Mouse (Mus musculus) liver, embryonic 14.5 days (tissue): Measurements from ENCODE around the gene Rtkn2. TPM values are rescaled to one million over a fixed set of nuclear protein-coding genes. Genes with fewer than 3 reads are reported as not detected.

Source experiments
- ATAC-seq: fragments of 200-750 bp; cut with Nextera tagmentation; 2 replicates; pipeline ENCODE4 v1.8.0; 2017; ENCODE audit warnings: moderate number of reproducible peaks, mild to moderate bottlenecking, moderate library complexity; ENCODE audit not compliant: insufficient read depth
- DNase-seq, 3 experiments: peaks; one replicate each; pipeline ENCODE4 v3.0.0-alpha.2; 2012 to 2013; ENCODE audit warnings: low read depth in 3 of 3, low spot score in 3 of 3
- H3K27ac ChIP-seq: fragments of 300-500 bp; sonication (generic); 2 replicates; pipeline ENCODE4 v1.5.1; 2014; ENCODE audit warnings: moderate library complexity, mild to moderate bottlenecking, control low read depth, inconsistent platforms
- H3K27me3 ChIP-seq: fragments of 300-500 bp; sonication (generic); 2 replicates; pipeline ENCODE4 v1.6.1; 2014; ENCODE audit warnings: mild to moderate bottlenecking, low read length, moderate library complexity; ENCODE audit not compliant: control insufficient read depth, insufficient read depth
- H3K36me3 ChIP-seq: fragments of 300-500 bp; sonication (generic); replicated peaks from 2 replicates; pipeline ENCODE4 v1.6.1; 2014; ENCODE audit warnings: low read depth; ENCODE audit not compliant: control insufficient read depth, insufficient read depth
- H3K4me1 ChIP-seq, 2 experiments: fragments of 200-500 bp in 1 of 2; fragments of 300-500 bp in 1 of 2; sonication (generic) in 1 of 2; replicated peaks; 2 replicates each; pipeline ENCODE4 v1.6.1; 2012 to 2014; ENCODE audit warnings: antibody characterized with exemption in 1 of 2, inconsistent platforms in 1 of 2, low read length in 1 of 2; ENCODE audit not compliant: control insufficient read depth in 2 of 2, insufficient read depth in 2 of 2
- H3K4me2 ChIP-seq: fragments of 300-500 bp; sonication (generic); 2 replicates; pipeline ENCODE4 v1.6.1; 2014; ENCODE audit warnings: low read depth, mild to moderate bottlenecking, control low read depth, moderate library complexity
- H3K4me3 ChIP-seq, 2 experiments: fragments of 200-500 bp in 1 of 2; fragments of 300-500 bp in 1 of 2; sonication (generic) in 1 of 2; 2 replicates each; pipeline ENCODE4 v1.5.1; 2012 to 2014; ENCODE audit warnings: low read depth in 2 of 2, low read length in 2 of 2, mild to moderate bottlenecking in 2 of 2, control low read depth in 1 of 2, inconsistent platforms in 1 of 2, moderate library complexity in 1 of 2; ENCODE audit not compliant: insufficient read depth in 1 of 2
- H3K9ac ChIP-seq: fragments of 300-500 bp; sonication (generic); replicated peaks from 2 replicates; pipeline ENCODE4 v1.6.1; 2014; ENCODE audit warnings: mild to moderate bottlenecking, control low read depth, moderate library complexity
- H3K9me3 ChIP-seq: fragments of 300-500 bp; sonication (generic); 2 replicates; pipeline ENCODE4 v1.6.1; 2016; ENCODE audit warnings: low read length, mixed read lengths; ENCODE audit not compliant: control insufficient read depth
- CTCF ChIP-seq: IDR thresholded peaks from 2 replicates; pipeline ENCODE4 v1.5.1; 2016; ENCODE audit warnings: antibody characterized with exemption, low read depth, control low read depth
- EP300 ChIP-seq: IDR thresholded peaks from 2 replicates; pipeline ENCODE4 v1.6.1; 2016; ENCODE audit warnings: antibody characterized with exemption, low read depth
- WGBS: fragments of 180-500 bp; shearing (Covaris S2); extraction: QIAGEN DNeasy Blood & Tissue Kit; methylation state at CpG from one replicate; pipeline ENCODE4 v1.1.7; 2014; ENCODE audit not compliant: insufficient replicate concordance; 5-methylcytosine and 5-hydroxymethylcytosine counted together
- polyA plus RNA-seq, 2 experiments: library from polyadenylated mRNA; depleted of rRNA in 1 of 2; stranded (reverse) in 1 of 2; unstranded in 1 of 2; fragments of >200 nt; fragmentation: Nextera tagmentation in 1 of 2; extraction: Ambion mirVana in 1 of 2; gene quantifications; 2 replicates each; pipeline versions ENCODE4 v1.2.1 to v1.2.3; 2012 to 2014

The Rtkn2 gene
- polyA plus RNA-seq, 2 experiments = 0.37 to 0.93 TPM

DNA sequence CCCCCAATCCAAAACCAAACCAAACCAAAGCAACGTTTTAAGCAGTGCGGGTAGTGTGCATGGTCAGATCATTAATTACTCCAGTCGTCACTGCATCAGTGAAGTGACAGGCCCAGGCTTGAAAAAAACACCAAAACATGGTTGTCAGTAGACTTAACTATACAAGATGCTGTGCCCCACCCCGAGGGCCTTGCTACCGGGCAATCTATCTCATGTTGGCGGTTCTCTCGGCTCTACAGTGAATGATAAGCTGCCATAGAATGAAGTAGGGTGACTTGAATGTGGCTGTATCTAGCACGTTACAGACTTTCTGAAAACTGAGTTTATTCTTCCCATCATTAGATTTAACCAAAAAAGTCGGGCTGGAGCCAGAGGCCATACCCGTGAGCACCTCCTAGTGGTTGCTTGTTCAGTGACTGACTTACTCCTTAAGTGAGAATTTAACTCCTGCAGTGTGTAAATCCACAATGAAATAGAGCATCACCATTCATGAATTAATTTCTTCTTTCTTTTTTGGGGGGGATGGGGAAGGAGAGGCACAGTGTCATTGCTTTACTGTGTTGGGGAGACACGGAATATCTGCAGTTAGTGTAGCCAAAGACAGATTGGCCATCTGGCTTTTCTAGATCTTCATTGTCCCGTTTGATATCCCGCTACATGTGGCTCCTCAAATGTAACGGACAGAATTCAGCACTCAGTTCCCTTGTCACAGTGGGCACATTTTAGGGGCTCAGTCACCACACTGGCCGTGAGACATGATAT is 110.2 kb downstream of the Rtkn2 start:
- Histone ChIP-seq H3K36me3 (no peaks in the 10 kb centered on the region), H3K4me2 (no peak overlapping the region), H3K4me3 (no peak overlapping the region), H3K27me3 (no peaks in the 10 kb centered on the region), H3K9ac (no peak overlapping the region), H3K4me1 (peaks cover 0 to 8% of the 10 kb centered on the region in 2 experiments; a peak in 2 of 4 replicates), H3K9me3 (no peaks in the 10 kb centered on the region), H3K27ac (no peak overlapping the region)
- peak; percentile 59 for TF ChIP-seq CTCF
- TF ChIP-seq EP300 = no peak
- WGBS = 51% methylated on average over 15 of the region's 15 CpGs
- DNase-seq (no peak), ATAC-seq (no peak)

DNA sequence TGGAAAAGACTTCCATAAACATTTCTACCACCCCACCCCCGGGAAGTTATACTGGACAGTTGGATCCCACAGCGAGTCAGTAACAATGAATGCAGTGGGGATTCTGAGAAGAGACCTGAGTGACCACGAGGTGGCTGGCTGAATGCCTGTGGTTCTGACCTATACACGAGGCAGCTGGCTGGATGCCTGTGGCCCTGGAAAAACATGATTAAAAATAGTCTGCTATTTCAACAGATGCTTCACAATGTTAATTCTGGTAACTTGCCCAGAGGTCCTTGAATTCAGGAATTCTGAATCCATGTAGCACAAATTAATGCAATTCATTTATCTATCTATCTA is 110.8 kb downstream of the Rtkn2 start:
- Histone ChIP-seq H3K27ac (no peak overlapping the region), H3K9ac (no peak overlapping the region), H3K4me3 (no peak overlapping the region), H3K36me3 (no peaks in the 10 kb centered on the region), H3K4me1 (peaks cover 0 to 8% of the 10 kb centered on the region in 2 experiments; a peak in 2 of 4 replicates), H3K27me3 (no peaks in the 10 kb centered on the region), H3K9me3 (no peaks in the 10 kb centered on the region), H3K4me2 (no peak overlapping the region)
- 41% methylated on average over 4 of the region's 4 CpGs for WGBS
- DNase-seq = no peak
- TF ChIP-seq CTCF (no peak), EP300 (no peak)
- no peak for ATAC-seq

DNA sequence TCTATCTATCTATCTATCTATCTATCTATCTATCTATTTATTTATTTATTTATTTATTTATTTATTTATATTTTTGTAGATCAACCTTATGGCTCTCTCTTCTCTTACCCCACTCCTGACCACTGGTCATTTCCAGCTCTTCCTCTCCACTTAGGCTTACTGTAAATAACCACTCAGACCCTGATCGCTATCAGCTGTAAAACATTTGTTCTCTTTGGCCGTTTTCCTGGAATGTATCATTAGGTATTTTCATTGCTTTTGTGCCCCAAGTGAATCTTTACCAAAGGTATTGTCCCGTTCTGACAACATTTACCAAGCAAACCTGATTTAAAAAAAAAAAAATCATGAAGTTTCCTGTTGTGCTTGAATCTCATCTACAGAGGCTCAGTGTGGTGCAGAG is 111.2 kb downstream of the Rtkn2 start:
- WGBS = 40% methylated on average over 3 of the region's 3 CpGs
- TF ChIP-seq EP300 (no peak), CTCF (no peak)
- Histone ChIP-seq H3K4me3 (no peak overlapping the region), H3K9me3 (no peaks in the 10 kb centered on the region), H3K4me1 (peaks cover 0 to 8% of the 10 kb centered on the region in 2 experiments; a peak in 2 of 4 replicates), H3K4me2 (no peak overlapping the region), H3K27ac (no peak overlapping the region), H3K27me3 (no peaks in the 10 kb centered on the region), H3K9ac (no peak overlapping the region), H3K36me3 (no peaks in the 10 kb centered on the region)
- DNase-seq = no peak
- ATAC-seq = no peak

DNA sequence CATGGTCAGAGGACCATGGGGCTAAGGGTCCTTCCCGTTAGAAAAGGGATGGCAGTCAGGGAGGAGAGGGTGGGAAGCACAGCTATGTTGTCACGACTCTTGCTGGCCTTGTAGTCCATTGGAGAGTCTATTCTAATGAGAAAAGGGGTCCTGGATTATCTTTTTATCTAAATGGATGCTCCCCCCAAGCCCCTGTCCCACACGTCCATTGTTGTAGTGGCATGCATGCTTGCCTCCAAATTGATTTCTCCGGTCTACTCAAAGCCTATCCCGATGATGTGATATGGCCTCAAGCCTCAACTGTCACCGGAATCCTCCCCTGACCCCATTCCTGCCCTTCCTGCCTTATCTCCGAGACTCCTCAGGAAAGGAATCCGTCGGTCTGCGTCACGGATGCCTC is 111.6 kb downstream of the Rtkn2 start:
- H3K27ac ChIP-seq = no peak overlapping the region
- H3K36me3 ChIP-seq = no peaks in the 10 kb centered on the region
- no peak for ATAC-seq
- H3K4me2 ChIP-seq = no peak overlapping the region
- H3K27me3 ChIP-seq = no peaks in the 10 kb centered on the region
- WGBS = 71% methylated on average over 11 of the region's 11 CpGs
- H3K4me3 ChIP-seq = no peak overlapping the region
- peaks cover 0 to 8% of the 10 kb centered on the region in 2 experiments; a peak in 2 of 4 replicates for H3K4me1 ChIP-seq
- no peak for DNase-seq
- TF ChIP-seq CTCF (no peak), EP300 (no peak)
- no peaks in the 10 kb centered on the region for H3K9me3 ChIP-seq
- no peak overlapping the region for H3K9ac ChIP-seq

DNA sequence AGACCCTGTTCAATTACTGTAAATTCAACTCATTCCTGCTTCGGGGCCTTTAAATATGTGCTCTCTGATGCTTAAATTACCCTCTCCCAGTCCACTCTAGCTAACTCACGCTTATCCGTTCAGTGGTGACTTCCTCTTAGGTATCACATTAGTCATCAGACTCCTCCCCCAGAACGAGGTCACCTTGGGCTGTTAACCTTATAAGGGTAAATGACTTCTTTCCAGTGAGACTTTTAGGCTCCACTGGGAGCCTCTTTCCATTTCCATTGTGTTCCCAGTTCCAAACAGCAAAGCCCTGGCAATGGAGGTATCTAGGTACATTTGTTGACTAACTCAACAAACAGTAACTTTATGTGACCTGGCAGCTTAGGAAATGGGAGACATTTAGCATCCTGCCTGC is 112.5 kb downstream of the Rtkn2 start:
- Histone ChIP-seq H3K4me3 (no peak overlapping the region), H3K9ac (no peak overlapping the region), H3K27me3 (no peaks in the 10 kb centered on the region), H3K4me1 (peaks cover 0 to 8% of the 10 kb centered on the region in 2 experiments; a peak in 2 of 4 replicates), H3K27ac (no peak overlapping the region), H3K36me3 (no peaks in the 10 kb centered on the region), H3K9me3 (no peaks in the 10 kb centered on the region), H3K4me2 (no peak overlapping the region)
- TF ChIP-seq CTCF (no peak), EP300 (no peak)
- DNase-seq = no peak
- WGBS = 40% methylated on average over 4 of the region's 4 CpGs
- ATAC-seq = no peak
